Mouse (Mus musculus): ENCODE data around the gene Gm13272.
"Not testable (repeated sequence)": the region's sequence is repeated elsewhere in the genome, so short reads cannot be mapped to it uniquely, and the experiment has no call there.

The Gm13272 gene

GRCm38 (mm10) chr4:88785409-88785808, 5.8 kb downstream of the Gm13272 start, which contains the start of gene Gm13276:
Gm13276 (plus strand) TSS chr4:88785709.
- not testable (repeated sequence) for DNase-seq (ENCODE audit: low read depth, low spot score)

- DNase-seq (ENCODE audit: low read depth, low spot score) = not testable (repeated sequence)
These were observed 8.8 kb downstream of the Gm13272 start, which contains the start of gene Gm13277 for GRCm38 (mm10) chr4:88788402-88788801. Gm13277 (plus strand) TSS chr4:88788632.

GRCm38 (mm10) chr4:88791250-88791649, 11.6 kb downstream of the Gm13272 start, which contains the start of gene Gm13278:
Gm13278 (plus strand) TSS chr4:88791550.
- DNase-seq (ENCODE audit: low read depth, low spot score) = not testable (repeated sequence)

- not testable (repeated sequence) for DNase-seq (ENCODE audit: low read depth, low spot score)
These were observed 14.5 kb downstream of the Gm13272 start, which contains the start of gene Gm13275 for GRCm38 (mm10) chr4:88793936-88794675. Gm13275 (plus strand) TSS chr4:88794487.

GRCm38 (mm10) chr4:88797097-88797496, 17.4 kb downstream of the Gm13272 start, which contains the start of gene Gm13279:
Gm13279 (plus strand) TSS chr4:88797397.
- DNase-seq (ENCODE audit: low read depth, low spot score) = not testable (repeated sequence)

- not testable (repeated sequence) for DNase-seq (ENCODE audit: low read depth, low spot score)
These were observed 19.7 kb downstream of the Gm13272 start, which contains the start of gene Gm13285 for GRCm38 (mm10) chr4:88799365-88799764. Gm13285 (plus strand) TSS chr4:88799665.

GRCm38 (mm10) chr4:88802954-88803353, 23.3 kb downstream of the Gm13272 start, which contains the start of gene Gm13287:
Gm13287 (plus strand) TSS chr4:88803254.
- not testable (repeated sequence) for DNase-seq (ENCODE audit: low read depth, low spot score)

- DNase-seq (ENCODE audit: low read depth, low spot score) = not testable (repeated sequence)
These were observed 25.6 kb downstream of the Gm13272 start, which contains the start of gene Gm13288 for GRCm38 (mm10) chr4:88805231-88805630. Gm13288 (plus strand) TSS chr4:88805531.

GRCm38 (mm10) chr4:88805761-88806160, 26.1 kb downstream of the Gm13272 start:
- not testable (repeated sequence) for DNase-seq (ENCODE audit: low read depth, low spot score)

- DNase-seq (ENCODE audit: low read depth, low spot score) = no peak
These were observed 36.3 kb downstream of the Gm13272 start, which contains the start of gene Ifna7 for GRCm38 (mm10) chr4:88815928-88816327. Ifna7 (plus strand) TSS chr4:88816228.

- no peak for DNase-seq (ENCODE audit: low read depth, low spot score)
These were observed 40.0 kb downstream of the Gm13272 start, which contains the start of gene Ifna11 for GRCm38 (mm10) chr4:88819659-88820058. Ifna11 (plus strand) TSS chr4:88819959.

- no peak for DNase-seq (ENCODE audit: low read depth, low spot score)
These were observed 43.3 kb downstream of the Gm13272 start for GRCm38 (mm10) chr4:88822995-88823394.

GRCm38 (mm10) chr4:88827116-88827515, 47.5 kb downstream of the Gm13272 start, which contains the start of gene Ifna6:
Ifna6 (plus strand) TSS chr4:88827416.
- DNase-seq (ENCODE audit: low read depth, low spot score) = not testable (repeated sequence)
